Mouse (Mus musculus) urinary bladder, postnatal 14 days (tissue): ENCODE measurements at regions not wholly inside any gene's neighbourhood (a gene's known extent, or its start where the extent isn't known, plus 50 kb on each side); places are given as distances from the start of the nearest gene placed in this dataset.

Experiments used
- DNase-seq: peaks from one replicate; pipeline ENCODE4 v3.0.0; 2021; ENCODE audit warnings: low spot score

DNA sequence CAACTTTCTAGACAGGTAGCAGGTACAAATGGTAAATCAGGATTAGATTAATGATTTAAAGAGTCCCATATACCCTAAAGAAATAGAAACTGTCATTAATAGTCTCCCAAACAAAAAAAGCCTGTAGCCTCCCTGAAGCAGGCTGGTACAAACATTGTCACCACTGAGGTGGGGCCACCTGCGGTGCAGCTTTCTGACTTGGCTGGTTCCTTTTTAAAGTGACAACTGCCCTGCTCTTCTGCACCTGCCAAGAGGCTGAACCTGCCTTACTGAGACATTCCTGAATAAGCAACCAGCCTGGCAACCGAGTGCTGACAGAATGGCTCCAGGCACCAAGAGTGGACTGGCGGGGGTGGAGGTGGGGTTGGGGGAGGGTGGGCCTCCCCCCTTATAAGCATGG, 687.0 kb upstream of the Vrk2 start:
- no peak for DNase-seq

DNA sequence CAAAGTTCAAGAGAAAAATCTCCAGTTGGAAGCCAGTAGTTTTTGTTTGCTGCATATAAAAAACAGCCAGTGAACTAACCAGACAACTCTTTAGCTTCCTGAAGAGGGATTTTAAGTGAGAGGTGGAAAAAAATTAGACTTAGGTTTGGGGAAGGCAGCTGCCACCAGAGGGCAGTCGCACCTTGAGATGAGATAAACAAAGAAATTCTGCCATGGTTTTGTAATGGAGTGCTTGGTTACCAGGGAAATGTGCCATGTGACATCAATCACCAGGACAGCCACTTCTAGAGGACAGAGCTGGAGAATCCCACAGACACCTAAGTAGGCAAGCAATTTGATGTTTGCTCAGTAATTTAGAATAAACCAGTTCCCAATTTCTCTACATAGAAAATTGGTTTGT, 670.5 kb upstream of the Vrk2 start:
- DNase-seq, result peak; percentile 10

DNA sequence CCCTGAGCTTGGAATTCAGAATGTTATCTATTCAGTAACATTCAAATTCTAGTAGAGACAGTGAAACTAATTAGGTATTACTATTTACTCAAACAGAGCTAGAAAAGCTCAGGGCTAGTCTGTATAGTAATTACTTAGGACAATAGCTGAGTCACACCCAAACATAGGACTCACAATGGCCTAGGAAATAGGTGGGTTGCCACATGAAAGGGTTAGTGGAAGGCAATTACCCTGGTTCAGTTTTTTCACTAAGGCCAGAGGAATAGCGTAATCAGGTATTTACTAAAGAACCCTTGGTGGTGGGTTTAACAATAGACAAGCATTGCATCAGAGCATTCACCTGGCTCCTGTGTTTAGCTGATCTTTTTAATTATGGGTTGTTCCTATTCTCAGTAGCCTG, 664.7 kb upstream of the Vrk2 start:
- no peak for DNase-seq

GRCm38 (mm10) chr11:27235884-27236283, 642.1 kb upstream of the Vrk2 start:
- no peak for DNase-seq

- no peak for DNase-seq
Observed at GRCm38 (mm10) chr11:27226454-27226853, 632.7 kb upstream of the Vrk2 start.

- DNase-seq, result no peak
Observed at GRCm38 (mm10) chr11:27222436-27222835, 628.6 kb upstream of the Vrk2 start.

GRCm38 (mm10) chr11:27221956-27222355, 628.2 kb upstream of the Vrk2 start:
- no peak for DNase-seq

- no peak for DNase-seq
Observed at GRCm38 (mm10) chr11:27219715-27220699, 626.2 kb upstream of the Vrk2 start.

DNA sequence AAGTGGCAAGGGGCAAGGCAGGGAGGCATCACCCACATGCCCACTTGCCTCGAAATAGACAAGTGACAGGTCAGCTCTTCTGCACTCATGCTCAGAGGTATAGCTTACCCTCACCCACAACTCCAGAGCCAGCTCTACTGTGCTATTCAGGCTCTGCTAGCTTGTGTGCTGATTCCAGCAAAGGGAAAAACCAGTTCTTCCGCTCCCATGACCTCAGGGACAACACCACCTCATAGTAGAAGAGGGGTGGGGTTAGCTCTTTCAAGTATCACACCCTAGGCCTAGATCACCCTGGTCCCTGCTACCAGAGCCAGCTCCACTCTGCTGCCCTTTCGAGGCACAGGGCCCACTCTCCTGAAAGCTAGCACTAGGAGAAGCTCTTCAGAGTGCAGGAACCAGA, 622.0 kb upstream of the Vrk2 start:
- DNase-seq, result peak; percentile 28

- DNase-seq, result no peak
Observed at GRCm38 (mm10) chr11:27203330-27204214, 609.8 kb upstream of the Vrk2 start.

DNA sequence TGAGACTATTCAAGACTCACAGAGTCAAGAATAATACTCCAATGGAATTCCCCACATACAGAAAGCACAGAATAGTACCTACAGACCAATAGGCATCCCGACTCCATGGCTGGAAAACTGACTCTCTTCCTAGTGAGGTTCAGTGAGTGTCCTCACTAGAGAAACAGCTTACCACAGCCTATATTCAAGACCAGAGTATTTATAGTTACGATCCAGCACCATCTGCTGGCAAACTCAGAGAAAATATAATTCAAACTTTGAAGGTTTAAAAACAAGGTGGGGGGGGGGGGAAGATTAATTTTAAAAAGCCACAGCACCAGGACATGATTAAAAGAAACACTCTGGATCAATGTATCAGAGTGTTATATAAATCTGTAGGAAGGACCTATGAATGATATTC, 590.2 kb upstream of the Vrk2 start:
- no peak for DNase-seq

DNA sequence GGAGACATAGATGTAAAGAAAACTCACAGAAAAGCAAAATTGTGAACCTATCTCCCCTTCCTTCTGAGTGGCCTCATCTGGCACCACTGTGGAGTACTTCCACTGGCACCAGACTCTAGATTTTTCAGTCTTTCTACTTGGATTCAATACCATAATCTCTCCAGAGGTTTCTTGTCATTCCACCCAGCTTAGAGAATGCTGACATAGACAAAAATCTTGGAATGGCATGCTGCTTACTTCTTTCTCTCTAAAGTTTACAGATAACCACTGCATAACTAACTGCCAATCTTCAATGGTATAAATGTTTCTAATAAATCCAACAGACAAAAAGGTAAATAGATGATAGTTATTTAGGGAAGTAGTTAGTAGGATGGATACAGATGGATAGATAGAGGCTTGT, 589.6 kb upstream of the Vrk2 start:
- no peak for DNase-seq

DNA sequence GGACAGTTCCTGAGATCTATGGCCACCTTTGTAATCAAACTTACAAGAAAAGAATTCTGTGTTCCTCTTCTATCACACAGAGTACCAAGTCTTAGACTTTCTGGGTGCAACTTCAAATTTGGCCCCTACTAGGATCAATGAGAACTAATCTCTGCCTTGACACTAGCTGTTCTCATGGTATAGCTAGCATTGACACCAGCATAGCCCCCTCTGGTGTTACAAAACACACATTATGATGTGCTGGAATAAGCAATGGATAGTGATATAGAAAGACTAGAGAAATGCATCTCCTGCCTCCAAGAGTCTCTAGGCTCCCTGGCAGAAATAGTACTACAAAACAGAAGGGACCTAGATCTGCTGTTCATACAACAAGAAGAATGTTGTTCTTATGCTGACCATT, 566.6 kb upstream of the Vrk2 start:
- DNase-seq, result no peak
